Mouse (Mus musculus): Measurements from ENCODE around the gene Kmt5b.

Gene Kmt5b

DNA sequence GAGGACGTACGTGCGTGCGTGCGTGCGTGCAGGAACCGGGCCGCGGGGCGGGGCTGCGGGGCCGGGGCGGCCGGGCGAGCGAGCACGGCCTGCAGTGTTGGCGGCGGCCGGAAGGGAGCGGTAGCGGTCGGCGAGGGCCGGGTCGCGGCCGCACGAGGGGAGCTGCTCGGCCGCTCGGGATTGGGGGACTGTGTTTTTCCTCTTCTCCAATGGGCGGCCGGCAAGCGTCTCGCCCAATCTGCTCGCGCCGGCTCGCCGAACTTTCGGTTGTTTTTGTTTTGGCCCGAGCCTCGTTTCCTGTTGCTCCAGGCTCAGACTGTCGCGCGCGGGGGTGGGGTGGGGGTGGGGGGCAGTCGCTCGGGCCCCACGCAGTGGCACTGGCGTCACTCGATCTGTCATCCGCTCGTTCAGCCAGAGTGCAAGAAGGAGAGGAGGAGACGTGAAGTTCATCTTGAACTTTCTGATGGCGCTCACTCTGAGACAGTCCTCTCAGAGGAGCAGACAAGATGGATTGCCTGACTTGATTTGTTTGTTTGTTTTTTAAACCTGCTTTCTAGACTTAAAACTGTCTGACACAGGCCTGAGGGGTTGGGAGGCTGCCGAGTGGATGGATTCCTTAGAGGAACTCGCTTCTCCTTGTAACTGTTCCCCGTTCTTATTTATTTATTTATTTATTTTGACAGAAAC is 1.6 kb downstream of the Kmt5b start:
- DNase-seq (ENCODE audit: low spot score), result peak; percentile 93

DNA sequence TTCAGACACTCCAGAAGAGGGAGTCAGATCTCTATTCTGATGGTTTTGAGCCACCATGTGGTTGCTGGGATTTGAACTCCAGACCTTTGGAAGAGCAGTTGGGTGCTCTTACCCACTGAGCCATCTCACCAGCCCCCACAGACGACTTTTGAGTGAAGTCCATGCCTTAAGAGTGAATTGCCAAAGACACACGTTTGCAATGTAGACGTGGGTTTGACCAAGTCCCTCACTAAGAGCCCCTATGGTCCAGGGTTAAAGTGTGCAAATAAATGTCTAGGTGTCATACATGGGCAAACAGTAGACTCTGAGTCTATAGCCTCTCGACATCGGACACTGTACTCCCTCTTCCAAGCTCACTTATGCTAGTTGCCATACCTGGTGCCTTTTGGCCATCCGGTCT is 2.3 kb downstream of the Kmt5b start:
- DNase-seq (ENCODE audit: low spot score), result no peak

DNA sequence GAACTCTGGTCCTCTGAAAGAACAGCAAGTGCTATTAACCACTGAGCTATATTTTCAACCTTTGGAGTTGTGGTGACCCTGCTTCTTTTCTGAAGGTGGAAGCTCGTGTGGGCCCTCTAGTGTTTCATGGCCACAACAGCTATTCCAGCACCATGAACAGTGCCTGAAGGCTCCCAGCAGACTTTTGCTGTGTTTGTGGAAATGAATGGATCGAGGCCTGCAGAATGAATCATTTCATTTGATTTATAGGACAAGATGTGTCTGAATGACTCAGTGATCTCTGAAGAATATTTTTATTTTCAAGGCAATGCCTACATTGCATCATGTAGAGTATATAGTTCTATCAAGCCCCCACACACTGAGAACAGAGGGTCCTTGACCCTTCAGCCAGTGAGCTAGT is 6.9 kb downstream of the Kmt5b start:
- DNase-seq (ENCODE audit: low spot score), result no peak

DNA sequence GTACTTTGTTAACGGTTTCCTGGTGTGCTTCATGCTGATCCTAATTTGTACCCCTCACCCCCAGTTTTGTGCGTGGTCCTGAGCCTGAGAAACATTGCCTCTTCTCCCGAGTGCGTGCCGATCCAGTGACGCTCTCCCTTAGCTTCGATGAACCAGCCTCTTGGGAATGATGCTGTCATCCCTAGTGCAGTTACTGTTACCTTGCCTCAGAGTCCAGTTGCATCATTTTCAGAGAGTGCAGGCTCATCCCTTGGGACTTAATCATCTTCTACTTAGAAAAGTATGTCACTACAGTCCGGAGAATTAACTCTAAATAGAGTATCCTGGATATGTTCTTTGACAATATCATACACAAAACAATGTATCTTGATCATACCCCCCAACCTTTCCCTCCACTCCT is 11.5 kb downstream of the Kmt5b start:
- no peak for DNase-seq (ENCODE audit: low spot score)

DNA sequence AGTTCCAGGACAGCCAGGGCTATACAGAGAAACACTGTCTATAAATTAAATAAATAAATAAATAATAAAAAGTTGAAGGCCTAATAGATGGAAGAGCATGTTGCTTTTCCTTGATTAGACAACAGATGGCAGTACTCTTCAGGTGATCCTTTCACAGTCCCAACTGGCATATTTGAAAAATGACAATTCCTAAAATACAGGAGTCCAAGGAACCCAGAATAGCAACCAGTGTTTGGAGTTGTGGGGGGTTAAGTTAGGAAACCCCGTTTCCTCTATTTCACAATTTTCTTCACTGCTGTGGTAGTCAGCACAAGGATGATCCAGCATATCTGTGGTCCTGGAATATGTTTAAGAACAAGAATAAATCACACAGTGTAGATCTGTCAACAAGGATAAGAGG is 22.9 kb downstream of the Kmt5b start:
- no peak for DNase-seq (ENCODE audit: low spot score)

DNA sequence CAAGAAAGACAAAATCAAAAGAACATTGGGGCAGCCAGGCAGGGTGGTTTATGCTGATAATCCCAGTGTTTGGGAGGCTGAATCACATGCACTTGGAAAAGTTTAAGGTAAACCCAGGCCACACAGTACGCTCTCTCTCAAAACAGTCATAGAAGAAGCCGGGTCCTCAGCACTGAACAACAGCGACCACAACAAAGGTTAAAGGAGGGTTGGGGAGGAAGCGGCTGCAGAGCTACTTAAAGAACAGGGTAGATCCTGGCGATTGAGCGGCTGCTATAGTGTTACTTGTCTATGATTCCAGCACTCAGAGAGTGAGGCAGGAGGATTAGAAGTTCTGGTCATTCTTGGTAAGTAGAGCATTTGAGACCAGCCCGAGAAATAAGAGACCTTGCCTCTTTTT is 38.3 kb downstream of the Kmt5b start:
- DNase-seq (ENCODE audit: low spot score), result no peak

DNA sequence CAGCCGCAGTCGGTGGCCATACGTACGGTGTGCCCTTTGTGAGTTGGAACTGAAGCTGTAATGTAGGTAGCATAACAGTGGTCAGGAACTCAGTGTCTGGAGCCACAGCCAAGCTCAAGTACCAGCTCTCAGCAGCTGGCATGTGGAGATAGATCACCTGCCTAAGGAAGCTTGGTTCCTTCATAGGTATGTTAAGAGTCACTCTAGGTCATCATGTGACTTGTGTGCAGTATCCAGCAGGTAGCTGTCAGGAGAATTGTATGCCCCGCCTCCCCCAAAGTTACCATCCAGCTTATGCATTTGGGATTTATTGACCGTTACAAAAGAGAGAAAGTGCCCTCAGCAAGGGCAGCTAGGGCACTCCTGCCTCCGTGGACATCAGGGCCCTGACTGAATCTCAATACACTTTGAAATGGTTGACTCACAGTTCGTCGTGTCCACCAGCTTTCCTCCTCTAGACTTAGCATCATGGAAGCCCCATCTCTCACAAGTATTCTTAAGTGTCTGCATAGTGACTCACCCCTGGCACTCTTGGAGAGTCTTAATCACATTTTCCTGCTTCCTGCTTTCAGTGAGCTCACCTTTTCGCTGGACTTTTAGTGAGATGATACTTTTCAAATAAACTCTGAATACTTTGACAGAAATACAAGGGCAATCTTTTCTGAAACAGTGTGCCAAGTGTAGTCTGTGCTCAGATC is 43.5 kb downstream of the Kmt5b start:
- no peak for DNase-seq (ENCODE audit: low spot score)

DNA sequence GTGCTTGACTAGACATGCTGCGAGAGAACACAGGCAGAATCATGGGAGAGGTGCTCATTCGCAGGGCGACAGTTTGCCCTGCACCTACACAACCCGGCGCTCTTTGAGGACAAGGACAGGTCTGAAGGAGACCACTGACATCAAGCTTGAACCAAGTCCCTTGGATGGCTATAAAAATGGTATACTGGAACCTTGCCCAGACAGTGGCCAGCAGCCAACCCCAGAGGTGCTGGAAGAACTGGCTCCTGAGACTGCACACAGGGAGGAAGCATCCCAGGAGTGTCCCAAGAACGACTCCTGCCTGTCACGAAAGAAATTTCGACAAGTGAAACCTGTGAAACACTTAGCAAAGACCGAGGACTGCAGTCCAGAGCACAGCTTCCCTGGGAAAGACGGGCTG is 47.2 kb downstream of the Kmt5b start:
- DNase-seq (ENCODE audit: low spot score), result no peak

DNA sequence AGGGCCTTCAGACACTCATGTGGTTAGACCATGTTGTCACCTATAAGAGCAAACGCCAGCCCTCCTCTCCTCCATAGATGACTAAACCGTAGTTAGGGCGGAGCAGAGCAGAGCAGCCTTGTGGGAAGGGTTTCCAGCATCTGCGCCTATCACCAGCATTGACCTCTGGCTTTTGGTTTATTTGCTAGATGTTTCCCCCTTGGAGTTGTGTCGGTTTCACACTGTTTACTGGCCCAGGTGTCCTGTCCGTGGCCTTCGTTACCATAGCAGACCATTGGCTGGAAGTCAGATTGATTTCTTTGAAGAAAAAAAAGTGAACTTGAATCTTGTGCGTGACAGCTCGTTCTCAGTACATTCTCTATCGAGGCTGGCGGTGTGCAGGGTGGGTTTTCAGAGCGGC is 48.6 kb downstream of the Kmt5b start:
- no peak for DNase-seq (ENCODE audit: low spot score)

DNA sequence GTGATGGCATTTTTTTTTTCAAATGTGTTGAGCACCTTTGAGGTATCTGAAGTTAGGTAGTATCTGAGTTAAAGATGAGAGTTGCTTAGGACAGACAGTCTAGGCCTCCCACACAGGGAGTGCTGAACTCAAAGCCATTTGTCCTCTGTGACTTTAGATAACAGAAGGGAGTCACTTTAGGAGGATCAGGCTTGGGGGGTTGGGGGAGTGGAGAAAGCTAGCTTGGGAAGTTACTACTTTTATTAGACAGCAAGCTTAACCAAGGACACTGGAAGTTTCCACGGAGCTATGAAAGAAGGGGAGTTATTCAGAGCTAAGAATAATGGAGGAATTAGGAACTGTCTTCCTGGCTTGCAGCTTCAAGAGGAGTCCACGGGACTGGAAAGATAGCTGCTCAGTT is 51.9 kb downstream of the Kmt5b start:
- DNase-seq (ENCODE audit: low spot score), result no peak

DNA sequence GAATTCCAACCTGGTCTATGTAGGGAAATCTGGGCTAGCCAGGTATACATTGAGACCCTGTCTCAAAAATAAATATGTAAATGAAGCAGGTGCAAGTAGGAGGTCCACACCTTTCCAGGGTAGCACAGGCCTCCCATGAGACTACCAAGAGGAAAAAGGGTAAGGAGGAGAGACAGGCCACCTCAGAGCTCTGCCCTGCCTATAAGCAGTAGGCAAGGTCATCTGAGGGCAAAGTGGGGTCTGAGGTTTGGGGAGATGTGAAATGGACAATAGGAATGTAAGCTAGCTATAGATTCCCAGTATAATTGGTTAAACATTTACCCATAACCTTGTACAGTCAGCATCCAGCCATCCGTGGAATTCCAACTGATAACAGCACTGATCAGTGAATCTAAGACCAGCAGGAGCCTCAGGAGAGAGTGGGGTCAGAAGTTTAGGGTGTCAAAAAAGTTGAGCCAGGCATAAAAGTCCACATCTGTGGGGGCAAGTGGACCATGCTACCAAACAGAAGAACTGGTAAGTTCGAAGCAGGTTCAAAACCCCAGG is 52.8 kb downstream of the Kmt5b start:
- DNase-seq (ENCODE audit: low spot score), result no peak

DNA sequence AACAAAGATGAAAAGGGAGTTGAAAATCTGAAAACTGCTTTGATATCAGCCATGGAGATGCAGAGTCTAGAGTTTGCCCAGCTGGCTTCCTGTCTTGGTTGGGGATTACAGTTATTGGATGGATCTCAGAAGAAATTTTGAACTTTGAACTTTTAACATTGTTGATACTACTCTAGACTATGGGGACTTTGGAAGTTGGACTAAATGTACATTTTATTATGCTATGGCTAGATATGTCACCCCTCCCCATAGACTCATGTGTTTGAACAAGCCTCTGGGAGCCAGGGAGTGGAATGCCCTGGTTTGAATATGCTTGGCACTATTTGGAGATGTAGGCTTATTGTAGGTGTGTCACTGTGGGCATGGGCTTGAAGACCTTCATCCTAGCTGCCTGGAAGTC is 57.8 kb downstream of the Kmt5b start:
- DNase-seq (ENCODE audit: low spot score), result no peak

DNA sequence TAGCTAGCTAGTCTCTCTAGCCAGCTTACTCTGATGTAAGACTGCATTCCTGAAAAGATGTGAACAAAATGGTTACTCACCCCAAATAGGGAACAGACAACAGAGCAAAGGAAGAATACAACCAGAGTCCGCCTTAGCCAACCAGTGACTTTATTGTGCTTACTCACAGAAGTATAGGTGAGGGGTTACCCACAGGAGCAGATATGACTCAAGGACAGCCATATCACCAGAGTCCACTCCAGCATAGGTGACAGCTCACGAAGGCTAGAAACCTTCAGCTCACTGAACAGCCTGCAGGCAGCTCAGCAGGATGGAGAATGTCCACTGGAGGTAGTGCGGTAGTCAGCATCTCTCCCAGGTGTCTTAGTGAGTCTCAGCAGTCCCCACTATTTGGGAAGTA is 62.6 kb downstream of the Kmt5b start:
- no peak for DNase-seq (ENCODE audit: low spot score)

DNA sequence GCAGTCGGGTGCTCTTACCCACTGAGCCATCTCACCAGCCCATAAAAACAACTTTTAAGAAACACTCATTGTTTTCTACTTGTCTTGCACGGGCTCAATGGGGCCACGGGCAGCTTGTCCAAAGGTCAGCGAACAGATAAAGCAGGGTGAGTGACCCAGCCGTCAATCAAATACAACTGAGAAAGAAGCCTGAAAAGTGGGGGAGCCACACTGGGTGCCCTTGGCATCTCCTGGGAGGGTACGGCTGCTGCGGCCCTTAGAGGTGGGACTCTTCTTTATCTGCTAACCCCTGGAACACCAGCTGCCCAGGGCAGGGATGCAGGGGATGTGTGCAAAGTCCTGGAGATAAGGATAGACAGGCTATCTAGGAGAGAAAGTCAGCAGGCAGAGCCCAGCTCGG is 64.5 kb downstream of the Kmt5b start:
- DNase-seq (ENCODE audit: low spot score), result no peak

DNA sequence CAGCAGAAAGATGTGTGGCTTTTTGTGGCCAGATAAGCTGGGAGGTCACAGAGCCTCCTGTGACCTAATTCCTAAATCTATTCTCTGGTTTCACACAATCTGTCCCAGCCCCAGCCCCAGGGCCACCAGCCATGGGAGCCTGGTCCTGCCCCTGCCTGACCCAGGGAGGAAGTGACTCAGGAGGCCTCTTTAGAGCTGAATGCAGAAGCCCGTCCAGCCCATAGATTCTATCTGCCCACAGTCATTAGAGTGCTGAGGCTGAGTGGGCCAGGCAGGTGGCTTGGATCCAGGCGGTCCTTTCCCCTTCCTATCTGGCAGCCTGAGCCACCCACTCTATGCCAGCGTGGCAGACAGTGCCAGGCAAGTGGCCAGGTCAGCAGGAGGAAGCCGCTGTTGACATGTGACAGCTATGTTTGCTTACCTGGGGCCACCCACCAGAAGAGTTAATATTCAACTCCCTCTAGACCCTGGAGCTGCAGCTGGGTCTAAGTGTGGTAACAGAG is 65.7 kb downstream of the Kmt5b start:
- no peak for DNase-seq (ENCODE audit: low spot score)

DNA sequence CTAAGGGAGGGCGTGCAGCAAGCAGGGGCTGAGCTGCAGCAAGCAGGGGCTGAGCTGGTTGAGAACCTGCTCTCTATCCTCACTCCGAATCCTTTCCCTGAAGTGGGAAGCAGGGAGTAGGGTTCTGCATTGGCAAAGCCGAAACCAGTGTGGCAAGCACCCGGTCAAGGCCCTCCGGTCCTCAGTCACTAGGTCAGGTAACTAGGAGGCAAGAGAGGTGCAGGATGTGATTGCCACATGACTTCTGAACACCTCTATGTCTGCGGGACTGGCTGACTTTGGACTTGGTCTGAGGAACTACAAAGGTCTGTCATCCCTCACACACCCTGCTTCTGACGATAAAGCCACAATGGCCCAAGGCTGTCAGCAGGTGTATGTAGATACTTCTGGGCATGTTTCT is 67.1 kb downstream of the Kmt5b start:
- no peak for DNase-seq (ENCODE audit: low spot score)

DNA sequence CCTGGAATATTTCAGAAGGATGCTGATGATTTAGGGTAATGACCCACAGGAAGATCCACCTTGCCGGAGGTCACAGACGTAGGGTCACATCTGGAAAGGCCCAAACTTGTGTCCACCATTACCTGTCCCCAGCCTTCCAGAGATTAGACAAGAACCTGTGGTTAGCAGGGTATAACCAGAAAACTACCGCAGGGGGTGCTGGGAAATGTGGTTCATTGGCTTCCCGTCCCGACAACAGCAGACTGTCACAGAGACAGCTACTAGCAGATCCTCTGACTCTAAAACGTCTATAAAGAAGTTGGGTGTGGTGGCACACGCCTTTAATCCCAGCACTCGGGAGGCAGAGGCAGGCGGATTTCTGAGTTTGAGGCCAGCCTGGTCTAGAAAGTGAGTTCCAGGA is 69.6 kb downstream of the Kmt5b start:
- DNase-seq (ENCODE audit: low spot score), result no peak

DNA sequence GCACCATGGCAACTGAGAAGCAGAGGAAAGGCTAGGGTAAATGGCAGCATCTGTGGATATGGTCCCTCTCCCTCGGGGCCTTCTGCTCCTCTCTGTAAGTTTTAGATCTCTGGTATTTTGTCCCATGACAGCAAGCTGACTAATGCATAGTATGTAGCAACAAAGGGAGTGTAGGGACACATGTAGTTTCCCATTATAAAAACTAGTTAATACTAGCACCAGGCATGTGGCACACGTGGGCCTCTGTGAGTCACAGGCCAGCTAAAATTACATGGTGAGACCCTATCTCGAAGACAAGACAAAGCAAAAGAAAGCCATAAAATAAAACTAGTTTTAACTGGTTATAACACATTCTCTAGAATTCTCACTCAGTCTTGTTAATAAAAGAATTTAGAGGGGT is 71.7 kb downstream of the Kmt5b start:
- no peak for DNase-seq (ENCODE audit: low spot score)

DNA sequence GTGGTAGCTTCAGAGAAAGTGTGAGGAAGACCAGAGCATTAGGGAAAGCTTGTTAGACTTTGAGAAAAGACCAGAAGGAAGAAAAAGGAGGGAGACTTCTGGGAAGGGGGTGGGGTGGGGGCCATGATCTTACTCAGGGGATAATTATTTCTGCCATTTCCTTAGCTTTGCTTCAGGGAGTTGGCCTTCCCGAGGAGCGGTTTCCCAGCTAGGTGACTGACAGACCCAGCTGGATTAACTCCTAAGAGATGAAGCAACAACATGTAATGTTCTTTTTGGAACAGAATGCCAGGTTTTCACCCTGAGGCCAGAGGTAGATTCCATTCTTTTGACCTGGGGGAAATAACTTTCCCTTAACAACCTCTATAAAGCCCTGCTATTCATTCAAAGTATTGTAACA is 72.5 kb downstream of the Kmt5b start:
- DNase-seq (ENCODE audit: low spot score), result no peak

DNA sequence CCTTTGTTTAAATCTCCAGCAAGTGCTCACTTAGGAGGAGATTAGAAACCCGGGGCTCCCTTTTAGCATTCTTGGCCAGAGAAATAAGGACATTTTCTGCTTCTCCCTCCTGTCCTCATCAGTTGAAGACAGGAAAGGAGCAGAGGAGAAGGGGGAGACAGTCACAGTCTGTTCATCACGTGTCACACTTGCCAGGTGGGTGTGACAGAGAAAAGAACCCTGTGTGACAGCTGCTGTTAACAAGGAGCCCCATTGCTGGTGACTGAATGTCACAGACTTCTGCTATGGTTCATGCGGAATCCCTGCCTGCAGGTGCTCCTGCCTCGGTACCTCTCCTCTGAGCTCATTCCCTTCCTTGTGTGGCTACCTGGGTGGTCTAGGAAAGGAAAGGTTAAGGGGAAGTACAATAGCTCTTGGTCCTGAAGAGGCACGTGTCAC is 73.0 kb downstream of the Kmt5b start:
- no peak for DNase-seq (ENCODE audit: low spot score)

DNA sequence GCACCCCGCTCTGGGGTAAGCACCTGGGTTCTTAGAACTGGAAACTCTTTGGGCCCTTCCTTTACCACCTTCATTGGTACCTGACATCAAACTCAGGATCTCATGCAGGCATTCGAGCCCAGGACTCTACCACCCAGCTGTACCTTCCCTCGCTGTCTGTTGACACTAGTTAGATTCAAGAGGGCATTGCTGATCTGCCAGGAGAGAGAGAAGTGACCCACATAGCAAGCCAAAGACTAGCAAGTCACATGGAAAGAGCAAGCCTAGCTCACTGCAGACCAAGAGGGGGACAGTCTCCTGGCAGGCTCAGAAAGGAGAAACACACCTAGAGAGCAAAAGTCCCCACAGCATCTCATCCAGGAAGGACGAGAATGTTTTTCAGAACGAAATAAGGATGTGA is 73.5 kb downstream of the Kmt5b start:
- no peak for DNase-seq (ENCODE audit: low spot score)

DNA sequence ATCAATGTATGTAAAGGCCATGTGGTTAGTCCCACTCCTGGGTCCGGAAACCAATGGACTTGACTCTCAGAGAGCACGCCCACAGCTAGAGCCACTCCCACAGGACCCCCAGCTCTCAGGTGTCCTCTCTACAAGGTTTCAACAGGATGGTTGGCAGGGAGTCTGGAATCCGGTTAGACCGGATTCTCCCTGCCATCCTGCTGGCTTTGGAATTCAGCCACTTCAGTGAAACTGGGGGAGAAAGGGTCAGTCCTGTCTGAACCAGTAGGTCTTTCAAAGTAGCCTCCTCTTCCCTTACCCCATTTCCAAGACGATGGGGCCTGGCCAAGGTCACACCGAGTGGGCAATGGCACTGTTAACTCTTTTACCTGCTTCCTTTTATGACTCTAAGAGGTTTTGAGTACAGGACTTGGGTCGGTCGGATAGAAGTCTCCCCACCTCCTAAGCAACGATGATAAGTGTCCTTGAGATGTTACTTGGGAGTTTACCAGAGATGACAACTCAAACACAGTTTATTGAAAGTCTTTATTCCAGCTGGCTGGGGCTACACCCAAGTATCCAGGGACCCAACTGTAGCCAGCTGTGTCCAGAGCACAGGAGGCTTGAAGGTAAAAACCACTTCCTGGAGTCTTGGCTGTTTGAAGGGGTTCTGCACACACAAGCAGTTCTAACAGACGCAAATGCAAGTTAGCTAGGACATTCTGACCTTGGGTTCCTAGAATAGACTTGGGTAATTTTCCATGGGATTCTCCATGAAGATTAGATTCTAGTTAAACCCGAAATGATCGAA is 75.3 kb downstream of the Kmt5b start:
- DNase-seq (ENCODE audit: low spot score), result no peak

DNA sequence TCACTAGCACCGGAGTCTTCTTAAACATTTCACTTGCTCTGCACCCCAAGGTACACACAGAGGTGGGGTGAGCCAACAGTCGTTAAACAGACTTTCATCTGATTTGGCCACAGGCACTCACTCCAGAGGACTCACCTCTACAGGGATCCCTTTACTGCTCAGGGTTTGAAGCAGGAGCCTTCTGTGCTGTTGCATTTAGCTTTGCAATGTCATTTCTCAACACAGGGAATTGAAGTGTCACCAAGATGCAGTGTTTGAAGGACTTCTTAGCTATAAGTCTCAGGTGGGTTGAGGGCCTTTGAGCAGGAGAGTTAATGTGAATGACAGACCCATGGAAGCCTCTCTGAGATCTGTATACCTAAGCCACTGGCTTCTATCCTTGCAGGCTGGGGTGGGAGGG is 76.4 kb downstream of the Kmt5b start:
- no peak for DNase-seq (ENCODE audit: low spot score)
